ENCODE assay signal across 11 mouse cellular contexts in the genomic region with DNA sequence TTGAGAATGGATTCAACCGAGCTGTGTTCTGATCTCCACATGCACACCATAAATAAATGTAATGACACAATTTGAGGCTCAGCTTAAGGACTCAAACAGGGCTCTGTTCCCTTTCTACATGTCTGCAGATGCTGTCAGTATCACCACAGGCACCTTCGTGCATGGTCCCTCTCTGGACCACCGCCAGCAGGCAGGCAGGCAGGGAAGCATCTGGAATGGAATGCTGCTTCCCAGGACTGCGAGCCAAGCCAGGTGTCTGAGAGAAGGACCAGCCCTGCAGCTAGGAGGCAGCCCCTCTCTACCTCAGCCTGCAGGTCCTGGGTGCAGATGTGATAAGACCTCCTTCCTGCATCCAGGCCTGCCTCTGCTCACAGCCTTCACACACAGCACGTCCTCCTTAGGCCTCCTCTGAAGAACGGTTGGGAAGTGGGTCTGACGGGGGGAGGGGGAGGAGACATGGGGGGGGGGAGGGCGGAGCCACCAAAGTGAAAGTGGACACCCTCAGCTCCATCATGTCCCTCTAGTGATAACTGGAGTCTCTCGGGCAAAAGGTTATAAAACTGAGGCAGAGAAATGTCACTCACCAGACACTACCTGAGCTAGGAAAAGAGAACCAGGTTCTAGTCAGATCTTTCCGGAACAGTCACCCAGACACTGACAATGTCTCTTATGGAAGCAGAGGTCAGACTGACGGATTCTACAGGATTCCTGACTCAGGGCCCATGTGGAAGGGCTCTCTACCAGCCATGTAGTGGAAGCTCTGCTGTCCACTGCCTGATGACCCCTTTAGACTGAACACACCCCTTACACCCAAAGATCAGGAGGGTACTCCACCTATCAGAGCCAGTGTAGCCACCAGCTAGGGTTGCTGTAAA. TPM values are rescaled to one million over a fixed set of nuclear protein-coding genes. Genes with fewer than 3 reads are reported as not detected.
A peak's percentile ranks its signal among the peaks of the same experiment; 100 is the strongest.
DNase-seq lines count a peak whose midpoint lies in the region; ATAC-seq and TF ChIP-seq lines count a peak whose summit lies in the region.
"Had no signal": no experiment of that assay in that cellular context is flagged by ENCODE, and none has a peak within 500 bp of the region (broad histone marks: within the 10 kb centered on the region; RNA-seq: fewer than 3 reads in every experiment).

No protein-coding gene starts in this region.

- no peak overlapping the region for H3K4me2 ChIP-seq in forebrain, embryonic 15.5 days (replicated peaks)
- no peak overlapping the region for H3K4me2 ChIP-seq in lung, postnatal 0 days (replicated peaks; ENCODE audit: low read depth, low read length)
- H3K4me2 ChIP-seq in stomach, postnatal 0 days (replicated peaks; ENCODE audit: low read depth): no peak overlapping the region
- H3K4me2 ChIP-seq: embryonic facial prominence, embryonic 13.5 days had no signal

- TF ChIP-seq EP300 in lung, postnatal 0 days (IDR thresholded peaks at IDR 0.05): no peak
- no peak for TF ChIP-seq EP300 in stomach, postnatal 0 days (optimal IDR thresholded peaks at IDR 0.05)

- no peak overlapping the region for H3K9ac ChIP-seq in forebrain, embryonic 15.5 days (replicated peaks)
- H3K9ac ChIP-seq in lung, postnatal 0 days (replicated peaks; ENCODE audit: low read depth): no peak overlapping the region
- H3K9ac ChIP-seq in stomach, postnatal 0 days (ENCODE audit: low read length): no peak overlapping the region
- H3K9ac ChIP-seq: embryonic facial prominence, embryonic 13.5 days had no signal

- peak; percentile 30; the same call in 1 of the 2 replicates for TF ChIP-seq CTCF in lung, postnatal 0 days (IDR thresholded peaks at IDR 0.05)
- TF ChIP-seq CTCF in stomach, postnatal 0 days (IDR thresholded peaks at IDR 0.05; ENCODE audit: low read depth): peak; percentile 17; the same call in 1 of the 2 replicates

- peaks cover 53% of the 10 kb centered on the region for H3K4me1 ChIP-seq in forebrain, embryonic 10.5 days
- peaks cover 38% of the 10 kb centered on the region for H3K4me1 ChIP-seq in forebrain, embryonic 15.5 days
- no peaks in the 10 kb centered on the region; the same call in 1 of the 2 replicates for H3K4me1 ChIP-seq in lung, postnatal 0 days (ENCODE audit: insufficient read depth, low read depth, low read length)
- peaks cover 41% of the 10 kb centered on the region for H3K4me1 ChIP-seq in limb, embryonic 10.5 days
- H3K4me1 ChIP-seq in stomach, postnatal 0 days (replicated peaks; ENCODE audit: control insufficient read depth, insufficient read depth): peaks cover 6% of the 10 kb centered on the region; the same call in 1 of the 2 replicates

- no peak for DNase-seq in forebrain, embryonic 10.5 days (ENCODE audit: extremely low spot score, low spot score)
- DNase-seq in lung, postnatal 0 days (ENCODE audit: low spot score): no peak
- DNase-seq in lung, postnatal 14 days: no peak
- peak; percentile 36 for DNase-seq in limb, embryonic 10.5 days (ENCODE audit: low spot score)
- no peak for DNase-seq in stomach, postnatal 0 days (ENCODE audit: low spot score)
- DNase-seq in spleen, postnatal 4 days (ENCODE audit: low spot score in 2 of 2): no peak
- no peak for DNase-seq in spleen, adult 12 weeks (ENCODE audit: low spot score)
- DNase-seq: gastrocnemius, postnatal 36 days; spleen, adult 18-20 months had no signal

- no peak for ATAC-seq in forebrain, embryonic 15.5 days (replicated peaks)
- ATAC-seq in lung, postnatal 0 days: no peak
- ATAC-seq in stomach, postnatal 0 days (ENCODE audit: low FRiP score, low TSS enrichment): no peak

- no peak overlapping the region for H3K4me3 ChIP-seq in forebrain, embryonic 10.5 days
- H3K4me3 ChIP-seq in forebrain, embryonic 15.5 days: no peak overlapping the region
- no peak overlapping the region for H3K4me3 ChIP-seq in lung, postnatal 0 days (ENCODE audit: low read depth, low read length)
- 0 out of 2 replicates have a peak overlapping the region, but pooled peaks have one; percentile 6 for H3K4me3 ChIP-seq in limb, embryonic 10.5 days
- H3K4me3 ChIP-seq in stomach, postnatal 0 days (ENCODE audit: low read depth, low read length): no peak overlapping the region
- H3K4me3 ChIP-seq: embryonic facial prominence, embryonic 13.5 days had no signal

- 45% methylated on average over 11 of the region's 11 CpGs for WGBS in forebrain, embryonic 10.5 days
- 42% methylated on average over 11 of the region's 11 CpGs for WGBS in forebrain, embryonic 15.5 days
- 34% methylated on average over 11 of the region's 11 CpGs for WGBS in lung, postnatal 0 days
- 33% methylated on average over 11 of the region's 11 CpGs for WGBS in limb, embryonic 10.5 days
- WGBS in stomach, postnatal 0 days: 33% methylated on average over 11 of the region's 11 CpGs

- H3K36me3 ChIP-seq in forebrain, embryonic 10.5 days (replicated peaks): 0 out of 2 replicates have a peak, but pooled peaks cover 2% of the 10 kb centered on the region
- H3K36me3 ChIP-seq in forebrain, embryonic 15.5 days: no peaks in the 10 kb centered on the region
- H3K36me3 ChIP-seq in lung, postnatal 0 days (ENCODE audit: insufficient read depth, low read length): no peaks in the 10 kb centered on the region
- no peaks in the 10 kb centered on the region for H3K36me3 ChIP-seq in limb, embryonic 10.5 days
- no peaks in the 10 kb centered on the region for H3K36me3 ChIP-seq in stomach, postnatal 0 days (ENCODE audit: control insufficient read depth, insufficient read depth, low read length)
- H3K36me3 ChIP-seq: embryonic facial prominence, embryonic 13.5 days had no signal

- H3K9me3 ChIP-seq in forebrain, embryonic 10.5 days: peaks cover 3% of the 10 kb centered on the region; the same call in 1 of the 2 replicates
- H3K9me3 ChIP-seq in forebrain, embryonic 15.5 days: no peaks in the 10 kb centered on the region
- H3K9me3 ChIP-seq in lung, postnatal 0 days (ENCODE audit: low read length): no peaks in the 10 kb centered on the region
- H3K9me3 ChIP-seq in limb, embryonic 10.5 days (replicated peaks): no peaks in the 10 kb centered on the region
- no peaks in the 10 kb centered on the region for H3K9me3 ChIP-seq in stomach, postnatal 0 days (ENCODE audit: control insufficient read depth, low read length)
- H3K9me3 ChIP-seq: embryonic facial prominence, embryonic 13.5 days had no signal

- H3K27me3 ChIP-seq in forebrain, embryonic 10.5 days (ENCODE audit: poor library complexity, severe bottlenecking): 0 out of 2 replicates have a peak, but pooled peaks cover 6% of the 10 kb centered on the region
- H3K27me3 ChIP-seq in forebrain, embryonic 15.5 days: no peaks in the 10 kb centered on the region
- H3K27me3 ChIP-seq in lung, postnatal 0 days (replicated peaks; ENCODE audit: insufficient read depth, low read length): no peaks in the 10 kb centered on the region
- H3K27me3 ChIP-seq in limb, embryonic 10.5 days (ENCODE audit: low read depth, poor library complexity, severe bottlenecking): 0 out of 2 replicates have a peak, but pooled peaks cover 6% of the 10 kb centered on the region
- no peaks in the 10 kb centered on the region for H3K27me3 ChIP-seq in stomach, postnatal 0 days (ENCODE audit: control insufficient read depth, insufficient read depth, low read length)
- H3K27me3 ChIP-seq: embryonic facial prominence, embryonic 13.5 days had no signal

- H3K27ac ChIP-seq in forebrain, embryonic 10.5 days: peak overlapping the region; percentile 65
- no peak overlapping the region for H3K27ac ChIP-seq in forebrain, embryonic 15.5 days (replicated peaks)
- H3K27ac ChIP-seq in lung, postnatal 0 days (ENCODE audit: low read length): no peak overlapping the region
- H3K27ac ChIP-seq in limb, embryonic 10.5 days: peak overlapping the region; percentile 42; the same call in 1 of the 2 replicates
- no peak overlapping the region for H3K27ac ChIP-seq in stomach, postnatal 0 days (replicated peaks)
- H3K27ac ChIP-seq: embryonic facial prominence, embryonic 13.5 days had no signal

RNA-seq across cellular contexts. Expression of a gene that starts 4.7 kb away (rescaled TPM):
- polyA plus RNA-seq in forebrain, embryonic 10.5 days (2016; fragmentation: Nextera tagmentation; extraction: Ambion mirVana): 1.9 and 2.8 TPM in 2 replicates
- polyA plus RNA-seq in forebrain, embryonic 15.5 days (2015; fragmentation: Nextera tagmentation; extraction: Ambion mirVana): 4.9 and 5.3 TPM in 2 replicates
- 2.3 TPM in 2 replicates for polyA plus RNA-seq in lung, postnatal 0 days (2015; fragmentation: Nextera tagmentation; extraction: Ambion mirVana)
- 1.0 and 1.3 TPM in 2 replicates for polyA plus RNA-seq in limb, embryonic 10.5 days (2016; fragmentation: Nextera tagmentation; extraction: Ambion mirVana)
- polyA plus RNA-seq in stomach, postnatal 0 days (2015; fragmentation: Nextera tagmentation; extraction: Ambion mirVana): 0.67 and 0.94 TPM in 2 replicates

Comparison
In these comparisons a context has a peak if more than half of its experiments do, and no peak if none do; other contexts are left out.
1. H3K27ac ChIP-seq: peak in forebrain, embryonic 10.5 days (single experiment) and limb, embryonic 10.5 days (single experiment); none in forebrain, embryonic 15.5 days (single experiment), lung, postnatal 0 days (single experiment) and stomach, postnatal 0 days (single experiment).